Mouse (Mus musculus) right cerebral cortex, postnatal 36 days (tissue): ENCODE data around the gene Lrrc8c.
"Not testable (repeated sequence)": the region's sequence is repeated elsewhere in the genome, so short reads cannot be mapped to it uniquely, and the experiment has no call there.

Experiments
- DNase-seq, 2 experiments: peaks; one replicate each; pipeline ENCODE4 v3.0.0; 2022; ENCODE audit warnings: low spot score in 2 of 2, mixed read lengths in 1 of 2

Lrrc8c gene

DNA sequence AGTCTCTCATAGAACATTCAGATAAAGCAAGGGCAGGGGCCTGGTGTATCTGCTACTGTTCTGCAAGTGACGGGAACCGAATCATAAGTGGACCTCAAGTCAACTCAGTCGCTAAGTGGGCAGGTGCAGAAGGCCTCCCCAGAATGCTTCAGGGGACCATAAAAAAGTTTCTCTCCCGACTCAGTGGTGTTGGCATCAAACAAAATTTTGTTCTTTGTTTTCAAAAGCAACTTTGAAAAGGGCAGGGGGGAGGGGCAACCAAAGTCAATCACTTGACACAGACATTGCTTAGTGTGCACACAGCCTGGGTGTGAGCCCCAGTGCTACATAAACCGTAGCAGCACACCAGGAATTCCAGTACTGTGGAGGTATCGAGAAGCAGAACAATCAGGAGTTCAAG, 116.4 kb downstream of the Lrrc8c start:
- DNase-seq, result no peak

- no peak for DNase-seq
These were observed 117.5 kb downstream of the Lrrc8c start for GRCm38 (mm10) chr5:105636484-105637191.

- not testable (repeated sequence) for DNase-seq
These were observed 119.1 kb downstream of the Lrrc8c start for GRCm38 (mm10) chr5:105638266-105638665.

- DNase-seq, result no peak
These were observed 119.7 kb downstream of the Lrrc8c start for GRCm38 (mm10) chr5:105638916-105639315.

- no peak for DNase-seq
These were observed 120.2 kb downstream of the Lrrc8c start for GRCm38 (mm10) chr5:105639363-105639762.

DNA sequence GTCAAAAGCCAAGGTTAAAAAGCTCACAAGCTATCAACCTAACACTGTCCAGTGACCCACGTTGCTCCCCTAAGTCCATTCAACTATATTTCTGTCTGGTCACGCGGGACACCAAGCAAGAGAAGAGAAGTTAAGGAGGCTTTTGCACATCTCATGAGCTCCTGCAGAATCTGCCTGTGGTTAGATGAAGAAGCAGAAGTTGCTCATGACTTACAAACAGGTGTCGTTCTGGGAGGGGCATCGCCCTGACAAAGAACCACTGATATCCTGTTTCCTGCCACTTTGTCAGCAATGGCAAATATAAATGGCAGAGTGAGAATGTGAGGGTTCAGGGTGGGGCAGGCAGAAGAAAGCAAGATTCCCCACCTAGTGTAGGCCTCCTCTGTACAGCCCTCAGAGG, 123.3 kb downstream of the Lrrc8c start:
- DNase-seq, result no peak

DNA sequence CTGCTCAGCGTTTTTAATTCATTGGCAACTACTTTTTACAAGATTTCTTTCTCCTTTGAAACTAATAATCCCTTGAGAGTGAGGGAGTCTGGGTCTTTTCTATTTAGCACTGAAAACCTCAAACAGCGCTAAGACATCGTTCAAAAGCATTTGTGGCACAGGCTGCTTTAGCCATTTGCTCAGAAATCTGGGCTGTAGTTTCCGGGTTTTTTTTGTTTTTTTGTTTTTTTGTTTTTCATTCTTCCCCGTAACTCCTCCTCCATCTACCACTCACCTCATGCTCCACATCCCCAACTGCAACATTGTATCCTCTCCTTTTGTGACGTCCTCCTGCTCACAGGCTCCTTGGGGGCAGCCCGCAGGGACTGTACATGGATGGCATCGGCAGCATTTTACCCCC, 124.1 kb downstream of the Lrrc8c start:
- no peak for DNase-seq

DNA sequence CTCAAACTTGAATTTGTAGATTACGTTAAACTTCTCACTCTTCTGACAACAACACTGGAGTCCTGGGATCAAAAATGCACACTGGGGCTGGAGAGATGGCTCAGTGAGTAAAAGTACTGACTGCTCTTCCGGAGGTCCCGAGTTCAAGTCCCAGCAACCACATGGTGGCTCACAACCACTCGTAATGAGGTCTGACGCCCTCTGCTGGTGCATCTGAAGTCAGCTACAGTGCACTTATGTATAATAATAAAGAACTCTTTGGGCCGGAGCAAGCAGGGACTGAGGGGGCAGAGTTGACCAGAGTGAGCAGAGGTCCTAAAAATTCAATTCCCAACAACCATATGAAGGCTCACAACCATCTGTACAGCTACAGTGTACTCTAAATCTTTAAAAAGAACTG, 125.0 kb downstream of the Lrrc8c start:
- no peak for DNase-seq

DNA sequence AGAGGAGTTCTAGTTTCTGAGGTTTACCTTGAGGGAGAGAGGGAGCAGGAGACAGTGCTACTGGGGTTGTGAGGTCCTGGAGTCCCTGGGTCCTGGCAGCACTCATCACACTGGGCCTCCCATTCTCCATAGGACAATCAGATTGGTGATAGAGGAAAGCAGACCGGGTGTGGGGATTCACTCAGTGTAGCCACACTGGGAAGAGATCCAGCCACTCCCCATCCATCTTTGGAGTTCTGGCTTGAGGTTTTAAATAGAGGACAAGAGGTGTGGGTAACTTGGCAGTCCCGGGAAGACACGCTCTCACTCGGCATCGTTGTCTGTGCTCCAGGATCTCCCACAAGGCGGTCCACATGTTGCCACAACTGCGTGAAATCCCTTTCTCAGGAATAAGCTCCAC, 127.9 kb downstream of the Lrrc8c start:
- DNase-seq, result no peak

GRCm38 (mm10) chr5:105648648-105649287, 129.6 kb downstream of the Lrrc8c start:
- DNase-seq, result no peak

DNA sequence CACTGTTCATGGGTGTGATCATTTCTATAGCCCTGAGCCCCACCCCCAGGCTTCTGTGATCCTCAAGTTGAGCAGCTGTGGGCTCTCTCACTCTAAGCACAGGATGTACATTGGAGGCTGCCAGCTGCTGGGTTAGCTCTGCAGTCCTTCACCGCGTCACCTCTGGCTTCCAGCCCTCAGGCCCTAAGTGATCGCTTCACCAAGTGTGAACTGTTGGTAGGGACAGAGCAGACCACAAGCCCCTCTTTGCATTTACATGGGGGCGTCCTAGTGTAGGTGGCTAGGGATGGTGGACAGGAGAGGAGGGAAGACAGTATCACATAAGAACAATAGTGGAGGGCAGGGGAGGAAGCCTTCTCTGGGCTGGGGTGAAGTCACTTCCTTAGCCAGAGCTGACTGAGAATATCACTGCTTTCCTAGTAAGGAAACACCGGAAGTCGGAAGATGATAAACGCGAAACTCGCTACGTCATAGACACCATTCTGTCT, 130.4 kb downstream of the Lrrc8c start:
- no peak for DNase-seq

DNA sequence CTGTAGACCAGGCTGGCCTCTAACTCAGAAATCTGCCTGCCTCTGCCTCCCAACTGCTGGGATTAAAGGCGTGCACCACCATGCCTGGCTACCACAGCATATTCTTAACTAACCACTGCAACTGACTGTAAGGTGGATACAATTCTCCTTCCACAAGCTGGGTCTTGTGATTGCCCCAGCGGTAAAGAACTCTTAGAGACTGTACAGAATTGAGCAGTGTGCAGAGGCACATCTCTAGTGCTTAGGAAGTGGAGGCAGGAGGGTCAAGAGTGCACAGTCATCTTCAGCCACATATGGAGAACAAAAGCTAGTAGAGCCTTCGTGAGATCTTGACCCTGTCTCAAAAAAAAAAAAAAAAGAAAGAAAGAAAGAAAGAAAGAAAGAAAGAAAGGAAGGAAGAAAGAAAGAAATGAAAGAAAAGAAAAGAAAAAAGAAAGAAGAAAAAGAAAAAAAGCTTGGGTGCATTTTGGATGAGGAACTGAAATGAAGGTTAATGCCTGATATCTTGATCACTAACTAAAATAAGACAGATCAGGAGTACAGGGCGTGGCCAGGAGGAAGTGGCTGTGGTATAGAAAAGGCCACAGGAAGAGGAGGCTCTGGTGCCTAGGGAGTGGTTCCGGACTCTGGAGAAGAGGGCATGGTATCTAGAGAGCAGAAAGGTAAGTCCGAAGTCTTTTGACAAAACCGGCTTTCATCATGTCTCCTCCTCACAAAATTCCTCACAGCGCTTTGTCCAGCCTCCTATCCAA, 131.7 kb downstream of the Lrrc8c start:
- no peak for DNase-seq

- no peak for DNase-seq
These were observed 132.4 kb downstream of the Lrrc8c start for GRCm38 (mm10) chr5:105651561-105651991.

DNA sequence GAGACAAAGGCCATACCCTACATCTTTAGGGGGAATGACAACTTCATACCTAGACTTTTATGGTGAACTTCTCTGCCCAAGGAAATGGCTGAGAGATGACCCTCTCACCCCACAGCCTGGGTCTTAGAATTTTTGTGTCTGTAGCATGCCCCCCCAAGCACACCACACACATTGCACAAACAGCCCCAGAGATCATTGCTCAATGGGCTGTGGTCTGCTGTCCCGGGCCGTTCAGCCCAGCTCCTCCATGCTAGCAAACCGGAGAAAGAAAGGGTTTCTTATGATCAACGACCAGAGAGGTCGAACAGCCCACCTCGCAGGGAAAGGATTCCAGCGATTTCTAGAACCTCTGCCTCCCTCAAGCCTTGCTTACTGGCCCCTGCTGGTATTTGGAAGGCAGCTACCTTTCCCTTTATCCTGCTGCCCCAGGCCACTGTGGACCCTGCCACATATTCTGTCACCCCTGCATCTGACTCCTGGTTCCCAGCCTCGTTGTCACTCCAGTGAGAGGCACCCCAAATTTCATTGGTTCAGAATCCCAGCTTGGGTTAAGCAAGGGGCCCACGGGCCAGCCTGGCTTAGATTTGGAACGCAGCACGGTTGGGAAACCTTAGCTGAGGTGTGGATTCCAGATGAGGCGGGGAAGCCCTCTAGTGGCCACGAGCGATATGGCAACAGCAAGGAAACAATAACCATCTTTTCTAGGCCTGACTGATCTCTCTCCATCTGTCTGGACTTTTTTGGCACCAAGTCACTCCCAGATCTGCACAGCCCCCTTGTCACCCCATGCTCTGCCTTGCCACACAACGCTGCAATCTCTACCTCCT, 135.3 kb downstream of the Lrrc8c start:
- DNase-seq, result peak; percentile 71 to 72

- DNase-seq, result no peak
These were observed 136.0 kb downstream of the Lrrc8c start for GRCm38 (mm10) chr5:105655100-105655734.

DNA sequence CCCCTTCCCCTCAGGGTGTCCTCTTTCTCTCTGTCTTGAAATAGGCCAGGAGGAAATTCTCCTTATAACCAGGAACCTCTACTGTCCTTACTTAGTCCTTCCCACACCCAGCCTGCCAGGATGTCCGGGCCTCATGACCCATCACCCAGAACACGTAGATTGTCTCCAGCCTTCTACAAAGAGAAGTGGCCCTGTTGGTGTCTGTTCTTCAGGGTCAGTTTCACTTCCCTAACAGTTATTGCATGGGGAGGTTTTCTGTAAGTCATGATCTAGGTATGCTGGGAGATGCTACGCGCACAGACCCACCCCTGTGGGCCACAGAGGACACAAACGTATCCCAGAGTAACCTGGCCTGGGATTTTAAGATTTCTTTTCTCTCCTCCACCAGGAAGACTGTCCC, 142.7 kb downstream of the Lrrc8c start:
- DNase-seq, result no peak
